Mouse (Mus musculus) CH12.LX (cell line): ENCODE measurements around the gene Tet3. TPM values are rescaled to one million over a fixed set of nuclear protein-coding genes. Genes with fewer than 3 reads are reported as not detected.
A peak's percentile ranks its signal among the peaks of the same experiment; 100 is the strongest.

Source experiments
- DNase-seq: peaks from one replicate; pipeline ENCODE4 v3.0.0-alpha.2; 2013; ENCODE audit errors: extremely low read depth
- H3K27ac ChIP-seq: 2 replicates; pipeline ENCODE4 v1.5.1; 2012; ENCODE audit warnings: low read depth, mild to moderate bottlenecking, control low read depth, moderate library complexity; ENCODE audit not compliant: insufficient read depth
- H3K27me3 ChIP-seq: replicated peaks from 2 replicates; pipeline ENCODE3; 2012; ENCODE audit warnings: inconsistent platforms
- H3K36me3 ChIP-seq, 2 experiments: replicated peaks in 1 of 2; 2 replicates each; pipeline versions ENCODE3 to v1.6.1; 2012; ENCODE audit warnings: inconsistent platforms in 1 of 2, low read length in 1 of 2, mild to moderate bottlenecking in 1 of 2, mixed read lengths in 1 of 2, moderate library complexity in 1 of 2; ENCODE audit not compliant: control insufficient read depth in 1 of 2, insufficient read depth in 1 of 2
- H3K4me1 ChIP-seq, 2 experiments: 2 replicates each; pipeline ENCODE4 v1.6.1; 2012; ENCODE audit warnings: inconsistent platforms in 1 of 2, moderate library complexity in 1 of 2; ENCODE audit not compliant: insufficient read depth in 2 of 2, control insufficient read depth in 1 of 2
- H3K4me2 ChIP-seq: 2 replicates; pipeline ENCODE4 v1.6.1; 2012; ENCODE audit warnings: low read depth, mild to moderate bottlenecking, control low read depth; ENCODE audit not compliant: poor library complexity, insufficient read depth, severe bottlenecking
- H3K4me3 ChIP-seq, 3 experiments: fragments of 150-350 bp in 1 of 3; sonication (generic) in 1 of 3; replicated peaks in 1 of 3; 2 replicates each; pipeline versions ENCODE3 to v1.5.1; 2011 to 2012; ENCODE audit warnings: low read depth in 2 of 3, low read length in 2 of 3, mild to moderate bottlenecking in 2 of 3, moderate library complexity in 2 of 3, control low read depth in 1 of 3, improper control_type of control experiment in 1 of 3, inconsistent platforms in 1 of 3, mixed read lengths in 1 of 3; ENCODE audit not compliant: poor library complexity in 1 of 3
- H3K79me2 ChIP-seq: replicated peaks from 2 replicates; pipeline ENCODE4 v1.6.1; 2012; ENCODE audit warnings: mild to moderate bottlenecking, moderate library complexity; ENCODE audit not compliant: control insufficient read depth, poor library complexity, insufficient read depth, severe bottlenecking; ENCODE audit errors: extremely low read depth
- H3K9ac ChIP-seq: 2 replicates; pipeline ENCODE4 v1.6.1; 2012; ENCODE audit warnings: low read depth, mild to moderate bottlenecking, control low read depth, moderate library complexity; ENCODE audit not compliant: insufficient read depth
- H3K9me3 ChIP-seq: replicated peaks from 2 replicates; pipeline ENCODE3; 2012; ENCODE audit warnings: low read length, inconsistent platforms, mixed read lengths
- BHLHE40 ChIP-seq: IDR thresholded peaks from 2 replicates; pipeline ENCODE4 v1.6.1; 2011; ENCODE audit warnings: mild to moderate bottlenecking, low read depth, low read length, improper control_type of control experiment
- CHD1 ChIP-seq: IDR thresholded peaks from 2 replicates; pipeline ENCODE4 v1.6.1; 2012; ENCODE audit warnings: low read depth, low read length, improper control_type of control experiment, inconsistent platforms
- CHD2 ChIP-seq: IDR thresholded peaks from 2 replicates; pipeline ENCODE4 v1.6.1; 2011; ENCODE audit warnings: low read length, improper control_type of control experiment
- ELF1 ChIP-seq: IDR thresholded peaks from 2 replicates; pipeline ENCODE4 v1.6.1; 2014; ENCODE audit warnings: low read depth, mild to moderate bottlenecking, inconsistent platforms, low read length, improper control_type of control experiment
- GABPA ChIP-seq: IDR thresholded peaks from 2 replicates; pipeline ENCODE4 v1.6.1; 2012; ENCODE audit warnings: low read depth, low read length, improper control_type of control experiment, inconsistent platforms; ENCODE audit not compliant: insufficient replicate concordance
- HCFC1 ChIP-seq: IDR thresholded peaks from 2 replicates; pipeline ENCODE4 v1.6.1; 2012; ENCODE audit warnings: low read depth, mild to moderate bottlenecking, inconsistent platforms, low read length, improper control_type of control experiment
- KAT2A ChIP-seq: IDR thresholded peaks from 2 replicates; pipeline ENCODE4 v1.6.1; 2012; ENCODE audit warnings: low read length, improper control_type of control experiment, inconsistent platforms; ENCODE audit not compliant: insufficient replicate concordance
- MAFK ChIP-seq: IDR thresholded peaks from 2 replicates; pipeline ENCODE4 v1.6.1; 2011; ENCODE audit warnings: low read length, improper control_type of control experiment; ENCODE audit not compliant: insufficient replicate concordance
- MEF2A ChIP-seq: IDR thresholded peaks from 2 replicates; pipeline ENCODE4 v1.6.1; 2014; ENCODE audit warnings: low read depth, mild to moderate bottlenecking, inconsistent platforms, low read length, improper control_type of control experiment, borderline replicate concordance
- MXI1 ChIP-seq: IDR thresholded peaks from 2 replicates; pipeline ENCODE4 v1.6.1; 2011; ENCODE audit warnings: mild to moderate bottlenecking, low read depth, low read length, improper control_type of control experiment
- MYC ChIP-seq: IDR thresholded peaks from 2 replicates; pipeline ENCODE4 v1.6.1; 2011; ENCODE audit warnings: low read depth, mild to moderate bottlenecking, improper control_type of control experiment, low read length
- NELFE ChIP-seq: IDR thresholded peaks from 2 replicates; pipeline ENCODE4 v1.6.1; 2011; ENCODE audit warnings: low read depth, low read length, improper control_type of control experiment
- RAD21 ChIP-seq: IDR thresholded peaks from 2 replicates; pipeline ENCODE4 v1.6.1; 2011; ENCODE audit warnings: low read depth, mild to moderate bottlenecking, low read length, improper control_type of control experiment, moderate library complexity
- SIN3A ChIP-seq: IDR thresholded peaks from 2 replicates; pipeline ENCODE4 v1.6.1; 2012; ENCODE audit warnings: low read length, improper control_type of control experiment, inconsistent platforms
- TBP ChIP-seq: conservative IDR thresholded peaks from 2 replicates; pipeline ENCODE4 v1.6.1; 2011; ENCODE audit warnings: low read depth, low read length, improper control_type of control experiment
- TCF12 ChIP-seq: IDR thresholded peaks from 2 replicates; pipeline ENCODE4 v1.6.1; 2014; ENCODE audit warnings: low read depth, mild to moderate bottlenecking, inconsistent platforms, low read length, improper control_type of control experiment
- UBTF ChIP-seq: IDR thresholded peaks from 2 replicates; pipeline ENCODE4 v1.6.1; 2012; ENCODE audit warnings: low read depth, mild to moderate bottlenecking, inconsistent platforms, low read length, improper control_type of control experiment, moderate library complexity
- USF2 ChIP-seq: conservative IDR thresholded peaks from 2 replicates; pipeline ENCODE4 v1.6.1; 2011; ENCODE audit warnings: low read depth, low read length, improper control_type of control experiment
- ZC3H11A ChIP-seq: IDR thresholded peaks from 2 replicates; pipeline ENCODE4 v1.6.1; 2012; ENCODE audit warnings: low read depth, mild to moderate bottlenecking, inconsistent platforms, low read length, improper control_type of control experiment
- ZMIZ1 ChIP-seq: IDR thresholded peaks from 2 replicates; pipeline ENCODE4 v1.6.1; 2012; ENCODE audit warnings: low read depth, mild to moderate bottlenecking, inconsistent platforms, low read length, improper control_type of control experiment
- dilution Hi-C: fragments of 300-500 bp; cut with MboI; formaldehyde crosslinking; loops from 2 replicates; pipeline ENCODE4 v1.14.3; 2020; ENCODE audit warnings: low sequenced_read_pairs; ENCODE audit not compliant: extremely low pct_unique_long_range_greater_than_20kb, extremely low pct_ligation_motif_present
- in situ Hi-C: fragments of 300-500 bp; cut with MboI; formaldehyde crosslinking; loops from 3 replicates; pipeline ENCODE4 v1.14.3; 2019; ENCODE audit warnings: low sequenced_read_pairs, low pct_ligation_motif_present, low pct_unique_long_range_greater_than_20kb, mixed read lengths
- polyA plus RNA-seq: library from polyadenylated mRNA; unstranded; fragments of >175 nt; gene quantifications from 2 replicates; pipeline ENCODE4 v1.2.1, GENCODE M21; 2012; ENCODE audit warnings: low read depth; ENCODE audit not compliant: insufficient read length
- total RNA-seq, 2 experiments: library from RNA; depleted of rRNA; stranded (reverse); fragments of 300-350 nt in 1 of 2; fragments of >200 nt in 1 of 2; gene quantifications; 2 replicates each; pipeline ENCODE4 v1.2.3; 2012 to 2014

Gene Tet3
- total and polyA plus RNA-seq, 3 experiments = 3.2 to 10.0 (median 8.2) TPM

DNA sequence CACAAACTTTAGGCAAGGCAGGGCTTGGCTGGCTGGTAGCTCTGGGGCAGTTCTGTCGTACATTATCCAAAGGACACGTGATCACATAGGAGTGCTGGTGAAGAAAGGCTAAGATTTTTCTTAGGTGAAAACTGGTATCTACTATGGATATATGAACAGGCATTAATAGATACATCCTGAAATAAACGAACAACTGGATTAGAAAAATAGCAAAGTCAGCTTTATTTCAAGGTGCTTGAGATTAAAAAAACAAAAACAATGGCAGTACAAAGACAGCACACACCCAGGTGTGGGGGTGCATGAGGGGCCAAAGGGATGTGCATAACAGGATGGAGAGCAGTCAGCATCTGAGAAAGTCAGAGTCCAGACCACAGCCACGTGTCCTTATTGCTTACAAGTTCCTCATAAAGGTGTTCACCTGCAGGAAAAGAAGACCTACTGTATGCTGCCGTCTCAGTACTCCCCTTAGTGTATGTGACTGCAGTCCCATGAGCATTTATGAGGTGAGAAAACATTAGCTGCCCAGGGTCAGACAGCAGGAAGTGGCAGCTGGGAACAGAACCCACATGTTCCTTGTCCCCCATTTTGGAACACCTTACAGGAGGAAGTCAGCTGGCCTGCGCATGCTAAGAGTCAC is 21.3 kb upstream of the Tet3 start:
- Histone ChIP-seq H3K36me3 (peaks cover 19 to 47% of the 10 kb centered on the region in 2 experiments), H3K4me2 (no peak overlapping the region), H3K4me1 (peaks cover 19 to 70% of the 10 kb centered on the region in 2 experiments), H3K9me3 (no peaks in the 10 kb centered on the region), H3K9ac (no peak overlapping the region), H3K79me2 (no peaks in the 10 kb centered on the region), H3K27me3 (no peaks in the 10 kb centered on the region), H3K4me3 (no peak overlapping the region), H3K27ac (no peak overlapping the region)
- in situ Hi-C loops = no loop called here
- DNase-seq = no peak
- dilution Hi-C loops = no loop called here
- TF ChIP-seq BHLHE40 (no peak), MAFK (peak; percentile 73; the same call in 1 of the 2 replicates)

DNA sequence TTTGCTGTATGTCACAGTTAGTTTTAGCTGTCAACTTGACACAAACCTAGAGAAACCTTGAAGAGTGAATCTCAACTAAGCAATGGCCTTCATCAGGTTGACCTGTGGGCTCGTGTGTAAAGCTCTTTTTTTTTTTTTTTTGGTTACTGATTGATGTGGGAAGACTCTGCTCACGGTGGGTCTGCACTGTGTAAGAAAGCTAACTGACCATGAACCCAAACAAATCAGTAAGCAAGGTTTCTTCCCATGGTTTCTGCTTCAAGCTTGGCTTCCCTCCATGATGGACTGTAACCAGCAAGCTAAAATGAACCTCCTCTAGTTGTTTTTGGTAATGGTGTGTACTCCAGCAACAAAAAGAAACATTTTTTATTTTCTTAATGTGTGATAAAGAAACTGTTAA is 20.3 kb upstream of the Tet3 start:
- no peaks in the 10 kb centered on the region for H3K9me3 ChIP-seq
- no peaks in the 10 kb centered on the region for H3K27me3 ChIP-seq
- no peak for DNase-seq
- peaks cover 19 to 66% of the 10 kb centered on the region in 2 experiments for H3K4me1 ChIP-seq
- in situ Hi-C loops = no loop called here
- H3K9ac ChIP-seq = no peak overlapping the region
- no peak overlapping the region for H3K27ac ChIP-seq
- H3K36me3 ChIP-seq = peaks cover 16 to 38% of the 10 kb centered on the region in 2 experiments
- dilution Hi-C loops = no loop called here
- no peak overlapping the region for H3K4me2 ChIP-seq
- TF ChIP-seq BHLHE40 = no peak
- no peak for TF ChIP-seq MYC
- no peak for TF ChIP-seq UBTF
- TF ChIP-seq USF2 = no peak
- no peak for TF ChIP-seq ZC3H11A
- TF ChIP-seq, all 38 proteins: peak for 0
- no peak overlapping the region for H3K4me3 ChIP-seq
- H3K79me2 ChIP-seq = no peaks in the 10 kb centered on the region

DNA sequence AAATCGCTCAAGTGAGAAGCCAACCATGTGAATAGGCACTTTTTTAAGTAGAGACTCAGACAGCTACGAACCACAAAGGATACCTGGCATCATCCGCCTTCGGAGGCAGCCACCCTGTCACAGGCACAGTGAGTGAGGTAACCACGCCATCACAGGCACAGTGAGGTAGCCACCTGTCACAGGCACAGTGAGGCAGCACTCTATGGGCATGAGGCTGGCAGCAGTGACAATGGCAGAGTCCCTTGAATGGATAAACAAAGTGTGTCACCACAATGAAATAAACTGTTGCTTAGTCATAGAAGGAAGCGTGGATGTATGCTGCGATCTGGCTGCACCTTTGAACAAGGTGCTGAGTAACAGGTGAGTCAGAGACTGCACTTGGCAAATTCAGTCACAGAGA is 19.7 kb upstream of the Tet3 start:
- dilution Hi-C loops = no loop called here
- Histone ChIP-seq H3K27me3 (no peaks in the 10 kb centered on the region), H3K4me2 (no peak overlapping the region), H3K4me3 (no peak overlapping the region), H3K27ac (no peak overlapping the region), H3K9me3 (no peaks in the 10 kb centered on the region), H3K36me3 (peaks cover 16 to 35% of the 10 kb centered on the region in 2 experiments), H3K79me2 (no peaks in the 10 kb centered on the region), H3K4me1 (peaks cover 17 to 63% of the 10 kb centered on the region in 2 experiments), H3K9ac (no peak overlapping the region)
- no peak for TF ChIP-seq GABPA
- TF ChIP-seq MXI1 = no peak
- no peak for TF ChIP-seq CHD2
- no peak for TF ChIP-seq CHD1
- TF ChIP-seq TBP = no peak
- no peak for TF ChIP-seq ZC3H11A
- no peak for TF ChIP-seq TCF12
- no peak for TF ChIP-seq HCFC1
- no peak for TF ChIP-seq MAFK
- TF ChIP-seq SIN3A = no peak
- TF ChIP-seq MYC = no peak
- TF ChIP-seq RAD21 = no peak
- no peak for TF ChIP-seq KAT2A
- TF ChIP-seq NELFE = no peak
- no peak for TF ChIP-seq ELF1
- no peak for TF ChIP-seq MEF2A
- TF ChIP-seq ZMIZ1 = no peak
- in situ Hi-C loops = no loop called here
- no peak for DNase-seq
